Mouse (Mus musculus): Measurements from ENCODE around the gene Fyn.

The Fyn gene

DNA sequence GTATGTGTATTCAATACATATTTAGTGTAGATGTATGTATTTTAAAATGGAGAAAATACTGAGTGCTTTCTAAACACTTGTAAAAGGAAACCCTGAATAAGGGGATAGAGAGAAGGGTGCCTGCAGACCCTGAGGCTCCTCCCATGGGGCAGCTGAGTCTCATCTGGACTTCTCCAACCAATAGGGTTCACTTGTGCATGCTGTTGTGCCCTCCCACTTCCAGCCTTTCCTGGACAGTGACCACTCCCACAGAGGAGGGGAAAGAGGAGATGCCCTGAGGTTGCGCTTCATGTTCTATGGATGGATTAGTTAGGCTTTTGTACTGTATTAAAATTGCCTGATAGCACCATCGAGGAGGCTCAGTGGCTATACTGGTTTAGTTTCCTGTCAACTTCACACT lies 213.7 kb downstream of the Fyn start:
- DNase-seq: peak in 1 of 2 experiments; percentile 10

DNA sequence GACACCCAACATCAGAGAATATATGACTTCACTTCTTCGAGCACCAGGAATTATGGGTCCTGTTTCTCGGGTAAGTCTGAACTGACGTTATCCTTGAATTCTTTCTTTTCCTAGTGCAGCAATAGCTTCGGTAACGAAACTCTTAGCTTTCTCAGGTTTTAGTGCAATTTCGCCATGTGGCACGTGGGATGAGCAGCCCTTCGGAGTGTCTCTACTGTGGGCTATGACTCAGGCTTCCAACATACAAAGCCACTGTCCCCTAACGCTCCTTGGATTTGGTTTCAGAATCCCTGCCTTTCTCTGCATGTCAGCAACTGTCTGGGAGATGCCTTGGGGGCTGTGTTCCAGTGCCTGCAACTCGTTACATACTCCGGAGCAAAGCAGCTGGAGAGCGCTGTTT lies 215.1 kb downstream of the Fyn start:
- no peak for DNase-seq

DNA sequence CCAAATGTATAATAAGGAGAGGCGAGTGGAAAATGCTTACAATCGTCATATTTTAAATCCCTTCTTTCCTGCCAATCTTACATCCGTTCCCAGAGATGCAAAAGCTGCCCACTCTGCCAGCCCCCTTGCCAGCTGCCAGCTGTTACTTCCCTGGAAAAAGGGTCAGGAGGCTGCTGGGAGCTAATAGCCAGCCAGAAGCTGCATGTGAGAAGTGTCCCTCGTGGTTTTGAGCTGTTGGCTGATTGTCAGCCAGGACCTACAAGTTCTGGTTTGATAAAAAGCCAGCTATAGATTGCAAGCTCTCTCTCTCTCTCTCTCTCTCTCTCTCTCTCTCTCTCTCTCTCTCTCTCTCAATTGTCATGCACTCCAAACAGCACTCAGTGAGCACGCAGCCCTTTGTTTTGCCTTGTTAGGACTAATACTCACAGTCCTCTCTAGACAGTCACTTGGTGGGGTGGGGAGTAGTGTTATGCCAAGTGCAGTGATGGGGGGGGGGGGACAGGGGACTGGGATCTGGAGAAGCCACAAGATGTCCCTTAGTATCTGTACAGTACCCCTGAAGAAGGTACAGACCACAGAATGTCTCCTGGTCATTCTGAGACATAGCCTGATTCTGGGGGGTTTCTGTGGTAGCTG lies 218.8 kb downstream of the Fyn start:
- DNase-seq: peak; percentile 27 to 77

- DNase-seq: peak in 1 of 2 experiments; percentile 14
Measured at GRCm38 (mm10) chr10:39587973-39588746, 219.5 kb downstream of the Fyn start.

- DNase-seq: peak in 1 of 2 experiments; percentile 15
Measured at GRCm38 (mm10) chr10:39589765-39590546, 221.3 kb downstream of the Fyn start.

DNA sequence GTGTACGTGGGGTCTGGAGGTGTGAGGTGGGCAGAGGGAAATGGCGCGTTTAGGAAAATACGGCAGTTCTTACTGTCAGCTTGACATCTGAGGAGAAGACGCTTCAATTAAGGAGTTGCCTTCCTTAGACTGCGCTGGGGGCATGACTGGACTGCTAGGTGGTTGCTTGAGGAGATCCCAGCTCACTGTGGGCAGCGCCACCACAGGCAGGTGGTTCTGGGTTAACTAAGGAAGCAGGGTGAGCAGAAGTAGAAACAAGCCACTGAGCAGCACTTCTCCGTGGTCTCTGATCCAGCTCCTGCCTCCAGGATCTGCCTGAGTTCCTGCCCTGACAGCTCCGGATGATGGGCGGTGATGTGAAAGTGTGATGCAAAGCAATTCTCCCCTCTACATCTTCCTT lies 222.0 kb downstream of the Fyn start:
- peak in 1 of 2 experiments; percentile 10 for DNase-seq

- no peak for DNase-seq
Measured at GRCm38 (mm10) chr10:39592501-39592900, 223.8 kb downstream of the Fyn start.

- no peak for DNase-seq
Measured at GRCm38 (mm10) chr10:39594716-39595115, 226.1 kb downstream of the Fyn start.

- DNase-seq: peak in 1 of 2 experiments; percentile 11
Measured at GRCm38 (mm10) chr10:39595862-39596261, 227.2 kb downstream of the Fyn start.

DNA sequence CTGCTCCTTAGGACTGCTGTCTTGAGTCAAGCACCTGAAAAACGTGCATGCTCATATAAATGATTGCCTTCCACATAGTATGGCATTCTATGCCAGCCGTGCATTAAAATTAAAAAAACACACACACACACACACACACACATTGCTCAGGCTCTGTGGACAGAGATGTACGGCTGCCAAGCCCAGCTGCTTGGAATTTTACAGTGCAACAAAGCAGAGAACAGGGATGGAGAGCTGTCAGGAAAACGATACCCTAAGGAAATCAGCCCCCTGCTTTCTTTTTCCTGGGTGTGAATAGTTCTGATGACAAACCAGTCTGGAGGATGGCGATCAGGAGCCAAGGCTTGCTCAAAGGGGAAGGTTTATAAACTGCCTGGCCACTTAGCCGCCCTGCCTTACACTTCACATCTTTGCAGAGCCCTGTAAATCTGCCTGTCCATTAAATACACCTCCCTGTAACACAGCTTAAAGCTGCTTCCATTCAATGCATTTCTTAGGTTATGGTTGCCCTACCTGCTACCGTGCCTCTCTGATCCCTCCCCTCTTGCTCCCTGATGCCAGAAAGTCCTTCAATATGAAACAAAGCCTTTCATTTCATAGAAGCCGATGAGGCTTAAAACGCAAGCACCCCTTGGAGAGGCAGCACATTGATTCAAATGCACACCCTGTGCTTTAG lies 228.6 kb downstream of the Fyn start:
- peak in 1 of 2 experiments; percentile 24 for DNase-seq

- DNase-seq: peak in 1 of 2 experiments; percentile 20
Measured at GRCm38 (mm10) chr10:39597792-39598183, 229.1 kb downstream of the Fyn start.

- DNase-seq: no peak
Measured at GRCm38 (mm10) chr10:39599601-39600000, 230.9 kb downstream of the Fyn start.

DNA sequence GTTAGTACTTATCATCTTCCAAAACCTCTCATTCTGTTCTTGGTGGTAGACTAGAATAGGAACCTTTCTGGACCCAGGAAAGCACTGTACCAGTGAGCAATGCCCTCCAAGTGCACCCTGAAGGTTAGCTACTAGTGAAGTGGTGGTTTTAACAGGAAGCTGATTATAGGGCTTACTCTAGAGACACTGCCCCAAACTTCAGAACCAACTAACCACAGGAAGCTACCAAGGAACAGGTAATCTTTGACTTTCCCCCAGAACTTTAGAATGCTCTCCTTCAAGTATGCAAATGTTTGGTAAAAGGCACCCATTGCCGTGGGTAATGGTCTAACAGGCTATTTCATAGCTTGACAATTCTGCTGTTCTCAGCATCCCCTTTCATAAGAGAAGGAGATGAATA lies 231.5 kb downstream of the Fyn start:
- no peak for DNase-seq

- DNase-seq: peak in 1 of 2 experiments; percentile 18
Measured at GRCm38 (mm10) chr10:39601068-39601467, 232.4 kb downstream of the Fyn start.

DNA sequence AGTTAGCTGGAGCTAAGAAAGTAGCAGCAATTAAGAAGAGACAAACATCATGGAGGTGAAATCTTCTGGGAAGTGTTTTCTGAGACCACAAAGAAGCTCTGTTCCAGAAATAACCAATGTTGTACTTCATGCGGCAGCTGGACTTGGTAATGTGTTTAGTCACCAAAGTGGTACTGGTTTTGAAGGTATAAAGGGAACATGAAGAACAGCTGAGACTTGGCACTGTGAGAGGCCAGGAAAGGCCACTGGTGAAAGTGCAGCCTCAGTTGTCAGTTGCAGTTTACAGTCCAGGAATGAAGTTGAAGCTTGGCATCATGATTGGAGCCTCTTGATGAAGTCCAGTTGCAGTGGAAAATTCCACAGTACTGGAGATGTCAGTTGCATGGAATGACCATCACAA lies 237.8 kb downstream of the Fyn start:
- no peak for DNase-seq

- DNase-seq: peak; percentile 62 to 74
Measured at GRCm38 (mm10) chr10:39611234-39611633, 242.6 kb downstream of the Fyn start.

GRCm38 (mm10) chr10:39612131-39612530 lies 243.5 kb downstream of the Fyn start:
- DNase-seq: no peak

GRCm38 (mm10) chr10:39612633-39612988 lies 244.0 kb downstream of the Fyn start, which contains the start of gene Traf3ip2:
Gene Traf3ip2, plus strand, starts transcription at chr10:39612934.
- no peak for DNase-seq

GRCm38 (mm10) chr10:39612989-39613831 lies 244.6 kb downstream of the Fyn start:
- DNase-seq: peak; percentile 76 to 80

DNA sequence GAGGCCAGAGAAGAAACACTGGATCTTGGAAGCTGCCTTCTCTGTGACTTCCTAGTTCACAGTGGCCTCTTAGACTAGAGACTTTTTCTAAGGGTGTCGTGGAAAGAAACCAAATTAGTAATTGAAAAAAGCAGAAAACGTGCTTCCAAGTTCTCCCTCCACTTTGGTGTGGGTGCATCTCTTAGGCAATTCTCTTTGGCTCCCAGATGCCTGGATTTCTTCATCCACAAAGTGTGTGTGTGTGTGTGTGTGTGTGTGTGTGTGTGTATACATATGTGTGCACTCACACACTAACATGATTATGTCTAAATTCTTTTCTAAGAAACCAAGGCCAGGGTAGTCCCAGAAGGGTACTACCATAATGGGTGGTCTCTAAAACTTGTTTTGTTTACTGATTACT lies 245.3 kb downstream of the Fyn start:
- peak; percentile 39 to 50 for DNase-seq

DNA sequence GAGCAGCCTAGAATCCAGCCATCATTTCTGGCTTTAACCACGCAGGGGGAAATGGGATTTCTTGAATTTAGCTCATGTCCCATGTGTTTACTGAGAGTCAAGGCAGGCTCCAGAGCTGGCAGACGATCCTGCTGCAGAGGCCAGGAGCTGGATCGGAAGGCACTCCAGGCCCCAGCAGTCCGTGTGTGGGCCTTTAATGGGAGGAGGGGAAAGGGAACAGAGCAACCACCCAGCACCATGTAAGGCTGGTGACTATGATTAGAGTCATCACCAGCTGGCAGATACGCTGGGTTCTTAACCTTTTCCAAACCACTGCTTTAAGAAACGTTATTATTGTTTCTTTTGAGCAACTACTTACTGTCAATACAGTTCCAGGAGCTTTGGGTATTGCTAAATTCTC lies 246.0 kb downstream of the Fyn start:
- DNase-seq: peak; percentile 73 to 92

Data from lung, postnatal 4 days (tissue).